17 mouse cellular contexts compared by ENCODE assay signal in the genomic region with DNA sequence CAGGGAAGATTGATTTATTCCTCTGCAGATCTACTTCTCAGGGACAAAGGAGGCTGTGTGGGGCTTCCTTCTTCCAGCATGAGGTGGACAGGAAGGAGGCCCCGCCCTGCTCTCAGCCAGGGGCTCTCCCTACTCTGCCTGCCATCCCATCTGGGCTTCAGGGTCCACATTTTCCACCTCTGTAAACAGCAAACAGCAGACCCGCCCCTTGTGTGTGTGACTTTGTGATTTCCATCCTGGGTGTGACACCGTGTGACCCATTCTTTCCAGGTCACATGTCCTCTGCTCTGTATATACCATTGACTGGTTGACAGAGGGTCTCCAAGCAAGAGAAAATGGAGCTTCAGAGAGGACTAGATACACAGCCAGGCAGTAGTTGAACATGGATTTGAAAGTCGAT. TPM values are rescaled to one million over a fixed set of nuclear protein-coding genes. Genes with fewer than 3 reads are reported as not detected.
"Had no signal": no experiment of that assay in that cellular context is flagged by ENCODE, and none has a peak within 500 bp of the region (broad histone marks: within the 10 kb centered on the region; RNA-seq: fewer than 3 reads in every experiment).

No protein-coding gene starts in this region.

- H3K9me3 ChIP-seq: midbrain, embryonic 13.5 days; midbrain, embryonic 15.5 days; neural tube, embryonic 12.5 days; stomach, embryonic 15.5 days had no signal

- H3K4me3 ChIP-seq: midbrain, embryonic 13.5 days; midbrain, embryonic 15.5 days; neural tube, embryonic 12.5 days; stomach, embryonic 15.5 days had no signal

- H3K36me3 ChIP-seq: midbrain, embryonic 13.5 days; midbrain, embryonic 15.5 days; neural tube, embryonic 12.5 days; stomach, embryonic 15.5 days had no signal

- H3K4me1 ChIP-seq: midbrain, embryonic 15.5 days; stomach, embryonic 15.5 days had no signal

- DNase-seq: liver, postnatal 0 days; lung, embryonic 14.5 days; lung, postnatal 10 days; lung, postnatal 4 days; right cerebral cortex, postnatal 14 days; thymus, adult 2 months; thymus, postnatal 25 days; thymus, postnatal 4 days had no signal

- H3K9ac ChIP-seq: liver, postnatal 0 days; lung, embryonic 14.5 days; midbrain, embryonic 13.5 days; midbrain, embryonic 15.5 days; neural tube, embryonic 12.5 days; stomach, embryonic 15.5 days had no signal

- H3K27ac ChIP-seq: midbrain, embryonic 13.5 days; midbrain, embryonic 15.5 days; neural tube, embryonic 12.5 days; stomach, embryonic 15.5 days; stomach, postnatal 0 days had no signal

- ATAC-seq: liver, postnatal 0 days; midbrain, embryonic 13.5 days; midbrain, embryonic 15.5 days had no signal

- H3K4me2 ChIP-seq: lung, embryonic 14.5 days; midbrain, embryonic 13.5 days; midbrain, embryonic 15.5 days; neural tube, embryonic 12.5 days; stomach, embryonic 15.5 days had no signal

RNA-seq across cellular contexts. Expression of a gene that starts 22.2 kb away (rescaled TPM):
- polyA plus RNA-seq: liver, postnatal 0 days; lung, embryonic 14.5 days; lung, embryonic 16.5 days; spleen, adult 2 months; stomach, postnatal 0 days; testis, adult 2 months; urinary bladder, adult 2 months had no signal
